Comparison of ENCODE assay signal across 22 mouse cellular contexts in genomic region chr7:132921971-132922370, GRCm38 (mm10). TPM values are rescaled to one million over a fixed set of nuclear protein-coding genes. Genes with fewer than 3 reads are reported as not detected.
DNase-seq lines count a peak whose midpoint lies in the region; ATAC-seq and TF ChIP-seq lines count a peak whose summit lies in the region.
"Had no signal": no experiment of that assay in that cellular context is flagged by ENCODE, and none has a peak within 500 bp of the region (broad histone marks: within the 10 kb centered on the region; RNA-seq: fewer than 3 reads in every experiment).

No protein-coding gene starts in this region.

- no peak overlapping the region for H3K27ac ChIP-seq in limb, embryonic 11.5 days (replicated peaks; ENCODE audit: low read depth, low read length)
- no peak overlapping the region for H3K27ac ChIP-seq in limb, embryonic 10.5 days
- H3K27ac ChIP-seq in heart, embryonic 10.5 days, result no peak overlapping the region
- H3K27ac ChIP-seq: heart, embryonic 13.5 days; hindbrain, embryonic 15.5 days; intestine, embryonic 15.5 days had no signal

- H3K36me3 ChIP-seq in limb, embryonic 11.5 days (ENCODE audit: control insufficient read depth, insufficient read depth, low read length), result no peaks in the 10 kb centered on the region
- H3K36me3 ChIP-seq in limb, embryonic 10.5 days, result no peaks in the 10 kb centered on the region
- no peaks in the 10 kb centered on the region for H3K36me3 ChIP-seq in heart, embryonic 10.5 days
- H3K36me3 ChIP-seq: hindbrain, embryonic 15.5 days; intestine, embryonic 15.5 days had no signal

- ATAC-seq in limb, embryonic 11.5 days (ENCODE audit: insufficient number of reproducible peaks, low FRiP score, low TSS enrichment, low read depth), result no peak
- ATAC-seq: CD4-positive, CD25-positive, alpha-beta regulatory T cell, adult 4 months; forebrain, embryonic 14.5 days; forebrain, postnatal 0 days; intestine, embryonic 15.5 days; Patski had no signal

- H3K9me3 ChIP-seq in limb, embryonic 11.5 days (ENCODE audit: control insufficient read depth, low read length), result no peaks in the 10 kb centered on the region; the same call in 1 of the 2 replicates
- H3K9me3 ChIP-seq in limb, embryonic 10.5 days (replicated peaks), result no peaks in the 10 kb centered on the region
- no peaks in the 10 kb centered on the region for H3K9me3 ChIP-seq in heart, embryonic 10.5 days
- H3K9me3 ChIP-seq: hindbrain, embryonic 15.5 days; intestine, embryonic 15.5 days had no signal

- no peak overlapping the region for H3K4me2 ChIP-seq in limb, embryonic 11.5 days (ENCODE audit: low read depth, severe bottlenecking)
- H3K4me2 ChIP-seq: heart, embryonic 13.5 days; hindbrain, embryonic 15.5 days; intestine, embryonic 15.5 days had no signal

- H3K4me1 ChIP-seq in limb, embryonic 11.5 days (ENCODE audit: control insufficient read depth, insufficient read depth, low read length), result no peaks in the 10 kb centered on the region
- no peaks in the 10 kb centered on the region for H3K4me1 ChIP-seq in limb, embryonic 10.5 days
- no peaks in the 10 kb centered on the region for H3K4me1 ChIP-seq in heart, embryonic 10.5 days
- H3K4me1 ChIP-seq: heart, embryonic 13.5 days; hindbrain, embryonic 15.5 days; intestine, embryonic 15.5 days had no signal

- H3K4me3 ChIP-seq in limb, embryonic 11.5 days (ENCODE audit: low read depth, low read length), result no peak overlapping the region
- H3K4me3 ChIP-seq in limb, embryonic 10.5 days, result no peak overlapping the region
- no peak overlapping the region for H3K4me3 ChIP-seq in heart, embryonic 10.5 days
- H3K4me3 ChIP-seq: heart, embryonic 13.5 days; hindbrain, embryonic 15.5 days; intestine, embryonic 15.5 days had no signal

- no peaks in the 10 kb centered on the region for H3K27me3 ChIP-seq in limb, embryonic 11.5 days (ENCODE audit: control insufficient read depth, insufficient read depth, low read length)
- H3K27me3 ChIP-seq in limb, embryonic 10.5 days (ENCODE audit: low read depth, poor library complexity, severe bottlenecking), result no peaks in the 10 kb centered on the region
- H3K27me3 ChIP-seq in heart, embryonic 10.5 days (ENCODE audit: insufficient read depth, poor library complexity, severe bottlenecking), result no peaks in the 10 kb centered on the region
- H3K27me3 ChIP-seq: heart, embryonic 13.5 days; hindbrain, embryonic 15.5 days; intestine, embryonic 15.5 days; Patski had no signal

- 57% methylated on average over 3 of the region's 3 CpGs for WGBS in limb, embryonic 11.5 days
- WGBS in limb, embryonic 10.5 days, result 62% methylated on average over 3 of the region's 3 CpGs
- WGBS in heart, embryonic 10.5 days, result 56% methylated on average over 3 of the region's 3 CpGs

- DNase-seq in limb, embryonic 11.5 days (ENCODE audit: low spot score), result peak; percentile 14
- DNase-seq in limb, embryonic 10.5 days (ENCODE audit: low spot score), result no peak
- DNase-seq in MN1 (ENCODE audit: low spot score), result peak; percentile 13
- peak; percentile 1 for DNase-seq in brain, embryonic 14.5 days (ENCODE audit: low read depth)
- DNase-seq in retina, postnatal 1 day, result peak; percentile 92
- no peak for DNase-seq in embryo, embryonic 11 days
- DNase-seq in heart, embryonic 10.5 days (ENCODE audit: low spot score), result no peak
- DNase-seq: adrenal gland, postnatal 10 days; adrenal gland, postnatal 36 days; cerebellum, adult 11-12 months; cerebellum, adult 8-10 months; forebrain, postnatal 0 days; gastrocnemius, postnatal 25 days; heart, adult 18-20 months; heart, postnatal 14 days; heart, postnatal 4 days had no signal

- no peak overlapping the region for H3K9ac ChIP-seq in limb, embryonic 11.5 days (ENCODE audit: low read length)
- H3K9ac ChIP-seq: forebrain, postnatal 0 days; heart, embryonic 13.5 days; hindbrain, embryonic 15.5 days; intestine, embryonic 15.5 days had no signal

- TF ChIP-seq CTCF in brain, embryonic 14.5 days (IDR thresholded peaks at IDR 0.05; ENCODE audit: borderline replicate concordance, extremely low read depth, insufficient read depth, insufficient read length), result no peak

- TF ChIP-seq POLR2A in brain, embryonic 14.5 days (IDR thresholded peaks at IDR 0.05; ENCODE audit: borderline replicate concordance, extremely low read depth, insufficient read depth, insufficient read length, poor library complexity, severe bottlenecking), result no peak

RNA-seq across cellular contexts. Expression of gene Zranb1, which starts 9.0 kb away (rescaled TPM):
- polyA plus RNA-seq in limb, embryonic 11.5 days (2014; fragmentation: Nextera tagmentation; extraction: Ambion mirVana), result 16.5 and 16.6 TPM in 2 replicates
- 11.0 and 11.8 TPM in 2 replicates for polyA plus RNA-seq in limb, embryonic 10.5 days (2016; fragmentation: Nextera tagmentation; extraction: Ambion mirVana)
- polyA plus RNA-seq in brain, embryonic 14.5 days (2012; rRNA removed), result 27.1 and 31.3 TPM in 2 replicates
- 7.0 and 8.3 TPM in 2 replicates for polyA plus RNA-seq in heart, embryonic 10.5 days (2016; fragmentation: Nextera tagmentation; extraction: Ambion mirVana)

Comparison
In these comparisons a context has a peak if more than half of its experiments do, and no peak if none do; other contexts are left out.
1. DNase-seq: peak in limb, embryonic 11.5 days (single experiment), MN1 (single experiment), brain, embryonic 14.5 days (single experiment) and retina, postnatal 1 day (single experiment); none in limb, embryonic 10.5 days (single experiment), embryo, embryonic 11 days (single experiment) and heart, embryonic 10.5 days (single experiment).